Mouse (Mus musculus) regulatory T cell (primary cell): ENCODE results near the gene Ifna2.

Experiments used
- in situ Hi-C: fragments of 300-600 bp; cut with MboI, MseI; formaldehyde crosslinking; loops from one replicate; pipeline ENCODE4 v1.15.1; 2025; ENCODE audit warnings: high pct_unique_total_duplicates

Ifna2 gene

DNA sequence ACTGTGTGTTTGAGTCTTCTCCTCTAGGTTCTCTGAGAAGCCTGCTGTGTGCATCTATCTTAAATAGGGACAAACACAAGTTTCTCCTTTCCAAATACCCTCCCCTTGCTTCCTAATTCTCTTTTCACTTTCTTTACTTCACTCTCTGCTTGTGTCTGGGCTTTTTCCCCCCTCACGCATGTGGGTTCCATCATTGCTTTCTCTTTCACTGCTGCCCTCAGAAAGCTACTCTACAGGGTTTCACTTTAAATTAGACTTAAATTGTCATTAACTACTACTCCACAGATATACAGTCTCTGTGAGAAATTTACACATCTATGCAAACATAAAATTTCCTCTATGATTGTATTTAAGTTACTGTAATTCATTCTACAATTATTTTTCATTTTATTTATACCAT lies at the start of gene Ifna2:
Gene Ifna2, minus strand, starts transcription at position 101 of the 400 bp plus-strand sequence.
- in situ Hi-C loops, result no loop called here

DNA sequence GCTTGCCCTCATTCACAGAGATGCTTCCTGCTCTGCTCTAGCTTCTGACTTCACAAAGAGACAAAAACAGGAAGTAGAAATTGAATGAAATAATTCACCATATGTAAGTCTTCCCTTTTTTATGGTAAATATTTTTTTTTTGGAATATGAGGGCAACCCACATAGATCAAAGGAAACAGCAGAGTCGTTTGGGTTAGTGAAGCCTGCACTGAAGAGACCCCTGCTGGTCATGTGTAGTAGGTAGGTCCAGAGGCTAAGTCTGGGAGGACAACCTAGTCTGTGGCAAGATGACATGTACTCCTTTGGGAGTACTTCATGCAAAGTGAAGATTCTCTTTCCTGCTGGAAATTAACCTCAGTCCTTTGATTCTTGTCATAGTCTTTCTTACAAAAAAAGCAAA lies 43.6 kb upstream of the Ifna2 start:
- in situ Hi-C loops, result loop anchor here (10.0 kb wide), 1 partner anchor 407 kb away; the partner anchor contains the start of gene Mtap

DNA sequence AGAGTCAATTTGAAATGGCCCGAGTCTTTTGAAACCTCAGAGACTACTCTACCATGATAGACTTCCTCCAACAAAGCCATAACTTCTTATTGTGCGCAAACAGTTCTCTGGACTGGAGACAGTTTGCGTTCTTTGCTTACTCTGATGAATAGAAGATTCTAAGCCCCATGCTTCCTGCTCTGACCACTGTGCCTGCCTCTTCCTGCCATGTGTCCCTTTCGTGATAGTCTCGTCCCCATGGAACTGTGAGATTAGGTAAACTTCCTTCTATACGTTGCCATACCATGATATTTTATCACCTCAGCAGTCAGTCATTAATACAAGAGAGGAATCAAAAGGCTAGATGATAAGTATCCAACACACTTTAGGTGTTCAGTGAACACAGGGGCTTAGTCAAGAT lies 43.0 kb upstream of the Ifna2 start:
- in situ Hi-C loops, result loop anchor here (10.0 kb wide), 1 partner anchor 408 kb away; the partner anchor contains the start of gene Mtap

DNA sequence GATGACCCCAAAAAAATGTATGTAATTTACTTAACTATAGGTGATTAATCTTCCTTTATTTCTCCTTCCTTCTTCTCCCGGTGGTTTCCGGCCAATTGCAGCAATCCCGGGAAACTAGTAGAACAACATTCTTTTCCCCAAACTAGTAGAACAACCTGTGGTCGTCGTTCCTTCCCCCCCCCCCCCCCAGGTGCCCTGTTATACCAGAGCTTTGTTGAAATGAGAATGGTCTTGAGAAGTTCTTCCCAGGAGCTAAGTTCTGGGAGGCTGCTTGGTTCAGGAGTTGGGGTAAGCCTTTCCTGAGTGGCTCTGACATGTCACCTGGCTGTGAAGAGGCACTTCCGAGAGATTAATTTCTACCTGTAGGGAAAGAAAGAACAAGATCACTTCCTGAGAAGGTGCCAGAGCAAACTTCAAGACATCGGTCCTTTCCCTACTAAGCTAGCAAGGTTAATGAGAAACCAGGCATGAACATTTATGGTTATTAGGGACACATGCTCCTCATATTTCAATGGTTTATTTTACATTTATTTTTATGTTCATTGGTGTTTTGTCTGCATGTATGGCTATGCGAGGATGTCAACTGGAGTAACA lies 39.9 kb upstream of the Ifna2 start:
- in situ Hi-C loops, result loop anchor here (10.0 kb wide), 1 partner anchor 411 kb away; the partner anchor contains the start of gene Mtap

DNA sequence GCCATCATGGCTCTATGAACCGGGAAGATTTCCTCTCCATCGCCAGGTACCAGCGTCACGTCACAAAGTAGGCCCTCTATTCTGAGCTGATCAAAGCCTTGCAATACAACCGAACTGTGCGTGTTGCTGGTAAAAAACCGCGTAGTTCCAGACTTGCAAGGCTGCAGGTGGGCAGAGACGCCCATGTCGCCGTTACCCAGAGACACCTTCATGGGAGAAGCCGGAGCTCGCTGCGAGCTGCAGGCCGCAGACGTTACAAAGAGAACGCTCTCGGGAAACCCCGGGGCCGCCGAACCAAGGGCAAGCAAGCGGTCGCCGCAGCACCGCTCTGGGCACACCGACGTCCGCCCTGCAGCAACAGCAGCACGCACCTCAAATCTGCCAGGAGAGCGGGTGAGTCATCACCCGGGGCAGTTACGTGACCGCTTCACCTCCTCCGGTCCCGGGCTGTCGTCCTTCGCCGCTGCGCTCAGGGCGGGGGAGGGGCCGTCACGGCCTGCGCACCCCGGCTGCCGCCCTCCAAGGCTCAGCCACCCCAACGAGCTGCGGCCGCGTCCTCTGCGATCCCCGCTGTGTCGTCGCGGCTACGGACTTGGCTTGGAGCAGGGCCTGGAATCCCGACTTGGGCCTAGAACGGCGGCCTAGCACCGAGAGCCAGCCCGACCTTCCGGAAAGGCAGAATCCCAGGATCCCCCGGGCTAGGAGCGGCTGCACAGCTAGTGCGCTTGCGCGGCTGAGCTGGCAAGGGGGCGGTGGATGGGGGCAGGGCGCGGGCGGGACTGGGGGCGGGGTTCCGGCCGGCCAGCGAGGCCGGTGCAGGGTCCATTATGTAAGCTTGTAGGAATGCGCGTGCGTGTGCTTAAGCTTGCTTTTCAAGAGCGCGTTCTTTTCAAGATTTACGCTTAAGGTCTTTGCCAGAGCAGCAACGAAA lies 38.3 kb upstream of the Ifna2 start, which contains the start of the genes Gm26566 and Klhl9:
Gene Gm26566, plus strand, starts transcription at position 15 of the 931 bp plus-strand sequence.
Gene Klhl9, minus strand, starts transcription at position 675 of the 931 bp plus-strand sequence.
- in situ Hi-C loops, result loop anchor here (10.0 kb wide), 1 partner anchor 413 kb away; the partner anchor contains the start of gene Mtap

DNA sequence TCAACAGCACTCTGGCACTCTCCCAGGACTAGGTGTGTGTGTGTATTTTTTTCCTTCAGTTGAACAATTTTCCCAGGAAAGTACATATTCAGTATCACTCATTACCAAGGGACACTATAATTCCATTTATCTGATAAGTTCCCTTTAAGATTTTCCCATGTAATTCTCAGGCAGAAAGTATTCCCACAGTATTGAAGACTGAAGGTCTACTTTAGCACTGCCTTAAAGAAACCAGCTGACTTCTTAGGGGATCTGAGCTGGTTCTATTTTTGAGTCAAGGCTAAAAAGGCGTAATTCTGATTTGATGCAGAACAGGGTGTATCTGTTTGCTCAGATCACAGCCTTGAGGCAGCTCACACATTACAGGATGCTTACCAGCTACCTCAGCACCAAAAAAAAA lies 35.0 kb upstream of the Ifna2 start:
- in situ Hi-C loops, result no loop called here

DNA sequence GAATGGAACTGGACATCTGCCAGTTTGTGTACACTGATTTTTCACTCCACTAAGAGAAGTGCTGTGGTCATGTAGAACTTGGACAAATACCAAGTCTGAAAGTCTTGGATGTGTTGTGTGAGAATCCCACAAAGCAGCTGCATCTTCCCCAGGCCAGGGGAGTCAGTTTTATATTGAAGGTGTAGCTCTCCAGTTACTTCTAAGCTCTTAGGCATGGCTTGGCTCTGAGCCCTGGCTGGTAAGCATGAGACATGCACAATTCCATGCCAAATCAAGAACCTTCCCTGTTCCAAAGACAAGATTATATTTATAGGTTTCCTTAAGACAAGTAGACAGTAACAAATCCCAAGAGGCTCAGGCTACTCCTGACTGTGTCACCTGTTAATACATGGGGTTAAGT lies 31.3 kb upstream of the Ifna2 start:
- in situ Hi-C loops, result no loop called here

DNA sequence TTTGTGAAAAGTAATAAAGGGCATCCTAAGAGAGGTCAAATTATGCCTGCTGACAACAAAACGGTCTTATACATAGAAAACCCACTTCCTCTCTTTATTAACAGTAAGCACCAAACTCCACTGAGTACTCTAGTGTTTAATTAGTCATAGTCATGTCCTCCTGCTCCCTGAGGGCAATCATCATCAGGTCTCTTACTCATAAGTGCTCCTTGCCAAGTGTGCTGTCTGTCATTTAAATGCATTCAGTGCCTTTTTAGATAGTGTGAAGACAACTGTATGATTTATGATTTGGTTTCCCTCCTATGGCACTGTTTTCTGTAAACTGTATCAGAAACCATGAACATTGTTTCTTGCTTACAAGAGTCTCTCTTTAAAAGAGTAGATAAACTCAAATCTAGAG lies 30.6 kb upstream of the Ifna2 start:
- in situ Hi-C loops, result no loop called here

DNA sequence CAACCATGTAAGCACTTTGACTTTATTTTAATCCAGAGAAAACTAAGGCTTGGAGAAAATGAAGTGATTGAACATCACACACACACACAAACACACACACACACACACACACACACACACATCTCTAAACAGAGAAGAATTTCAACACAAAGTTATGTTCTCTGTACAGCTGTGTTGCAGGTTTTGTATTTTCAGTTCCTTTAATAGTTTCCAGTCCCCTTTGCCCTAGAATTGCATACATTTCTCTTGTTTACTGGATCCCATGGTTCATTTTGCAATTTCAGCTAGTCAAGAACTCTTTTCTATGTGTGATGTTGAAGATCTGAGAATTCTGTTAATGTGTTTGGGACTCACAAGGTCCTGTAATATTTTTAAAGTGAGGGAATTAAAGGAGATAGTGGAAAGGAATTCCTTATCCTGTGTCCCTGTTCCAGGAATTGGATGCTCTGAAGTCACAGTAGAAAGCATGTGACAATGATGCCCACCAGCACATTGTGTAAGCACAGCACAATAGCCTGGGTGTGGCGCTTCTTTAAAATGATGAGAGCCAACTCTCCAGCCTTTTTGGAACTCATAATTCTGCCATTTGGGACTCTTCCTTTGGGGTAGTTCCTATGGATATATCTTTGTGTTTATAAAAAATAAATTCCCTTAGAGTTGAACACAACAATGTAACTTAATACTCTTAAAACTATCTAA lies 23.6 kb upstream of the Ifna2 start:
- in situ Hi-C loops, result no loop called here

DNA sequence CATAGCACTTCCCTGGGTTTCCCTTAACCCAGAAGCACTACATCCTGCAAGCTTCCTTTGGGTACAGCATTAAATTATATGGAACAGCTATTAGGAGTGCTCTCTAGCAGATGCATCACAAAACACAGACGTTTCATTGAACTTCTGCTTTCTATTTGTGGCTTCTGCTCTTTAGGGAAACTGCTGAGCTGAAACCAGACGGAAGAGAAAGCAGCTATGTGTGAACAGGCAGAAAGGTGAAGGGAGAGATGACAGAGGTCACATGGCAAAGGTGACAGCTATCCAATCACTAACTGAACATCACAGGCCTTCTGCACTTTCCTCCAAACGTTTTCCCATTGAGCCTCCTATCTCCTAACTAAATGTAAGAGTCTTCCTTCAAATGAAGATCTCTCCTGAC lies 22.2 kb upstream of the Ifna2 start:
- in situ Hi-C loops, result no loop called here

DNA sequence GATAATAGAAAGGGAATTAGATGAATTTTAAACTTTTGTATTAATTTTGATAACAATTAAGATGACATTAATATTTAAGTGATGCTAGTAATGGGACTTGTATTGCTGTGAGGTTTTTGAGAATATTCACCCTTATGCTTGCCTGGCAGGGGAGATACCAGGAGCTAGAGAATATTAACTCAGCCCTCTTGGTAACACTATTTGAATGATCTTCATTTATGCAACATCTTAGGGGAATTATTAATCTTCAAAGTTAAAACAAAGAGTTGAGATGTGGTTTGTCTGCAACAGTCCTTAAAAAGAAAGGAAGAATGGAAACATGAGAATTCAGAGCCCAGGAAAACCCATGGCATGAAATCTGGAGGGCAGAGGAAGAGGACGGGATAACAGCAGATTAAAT lies 15.6 kb upstream of the Ifna2 start:
- in situ Hi-C loops, result no loop called here

DNA sequence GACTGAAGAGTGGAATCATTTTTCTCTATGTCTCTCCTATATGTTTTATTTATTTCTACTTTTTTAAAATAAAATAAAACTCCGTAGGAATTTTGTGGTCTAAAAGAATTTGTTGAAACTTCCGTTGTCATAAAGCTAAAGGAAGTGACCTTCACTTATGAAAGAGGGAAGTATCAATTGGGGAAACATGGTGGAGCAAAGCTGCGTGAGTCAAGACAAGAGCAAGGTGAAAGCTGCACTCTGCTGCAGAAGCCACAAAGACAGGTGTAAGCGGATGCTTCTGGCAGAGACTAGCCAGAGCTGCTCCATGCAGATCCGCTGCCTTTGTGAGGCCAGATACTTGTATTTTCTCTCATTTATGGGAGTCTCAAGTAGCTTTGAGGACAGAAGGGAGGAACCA lies 15.1 kb upstream of the Ifna2 start:
- in situ Hi-C loops, result no loop called here

DNA sequence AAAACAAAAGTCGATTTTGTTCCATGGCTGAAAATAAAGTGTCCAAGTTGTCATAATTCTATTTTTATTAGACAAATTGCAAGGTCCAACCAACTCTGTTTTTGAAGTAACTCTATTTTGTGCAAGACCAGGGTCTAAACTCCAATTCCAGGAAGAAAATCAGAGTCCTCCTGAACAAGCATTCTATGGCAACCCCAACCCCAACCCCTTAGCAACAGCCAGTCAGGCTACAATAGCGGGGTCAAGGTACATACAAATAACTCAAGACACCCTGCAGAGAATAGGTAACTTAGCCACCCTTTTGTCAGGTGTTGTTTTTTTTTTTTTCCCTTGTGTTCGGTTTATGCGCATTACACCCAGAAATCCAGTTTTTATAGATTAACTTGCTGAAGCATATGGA lies 14.0 kb upstream of the Ifna2 start:
- in situ Hi-C loops, result no loop called here

DNA sequence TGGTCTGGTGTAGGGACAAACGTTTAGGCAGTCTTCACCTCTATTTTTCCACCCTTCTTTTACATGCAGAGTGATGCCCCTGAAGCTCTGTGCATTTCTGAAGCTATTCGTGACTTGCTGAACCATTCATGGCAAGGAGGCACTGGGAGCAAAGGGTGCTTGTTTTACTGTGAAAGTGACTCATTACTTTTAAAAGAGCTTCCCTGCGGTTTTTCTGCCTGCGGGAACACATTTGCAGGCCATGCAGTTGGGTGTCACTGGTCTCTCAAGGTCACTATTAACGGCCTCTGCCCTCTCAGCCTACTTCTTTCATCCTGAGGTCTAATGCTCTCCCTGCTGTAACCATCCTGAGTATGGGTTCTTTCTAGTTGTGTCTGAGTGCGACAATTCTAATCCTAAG lies 13.4 kb upstream of the Ifna2 start:
- in situ Hi-C loops, result no loop called here

DNA sequence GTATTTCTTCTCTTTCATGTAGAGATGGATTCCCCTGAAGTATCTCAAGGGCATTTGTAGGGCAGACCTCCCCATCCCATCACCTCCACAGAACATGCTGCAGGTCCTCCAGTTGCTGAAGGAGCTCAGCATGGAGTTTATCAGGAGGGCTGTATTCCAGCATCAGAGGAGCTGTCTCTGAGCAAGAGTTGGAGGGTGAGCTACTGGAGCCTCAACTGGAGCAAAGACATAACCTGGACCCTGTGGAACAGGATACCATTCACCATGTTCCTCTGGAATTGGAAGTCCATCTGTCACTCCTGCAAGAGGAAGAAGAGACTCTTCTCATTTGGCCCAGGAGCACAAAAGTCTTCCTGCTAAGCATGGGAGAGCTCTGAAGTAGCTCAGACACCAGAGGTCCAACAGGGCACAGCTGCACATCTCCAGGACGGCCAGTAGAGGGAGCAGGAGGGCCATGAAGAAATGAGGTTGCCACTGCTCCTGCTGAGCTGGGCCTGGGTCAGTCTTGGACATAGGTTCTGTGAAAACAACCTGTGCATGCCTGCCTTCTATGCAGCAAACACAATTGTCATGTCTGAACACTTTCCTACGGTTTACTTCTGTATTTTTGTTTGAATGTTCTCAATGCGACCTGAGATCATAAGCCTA lies 12.6 kb upstream of the Ifna2 start:
- in situ Hi-C loops, result no loop called here

DNA sequence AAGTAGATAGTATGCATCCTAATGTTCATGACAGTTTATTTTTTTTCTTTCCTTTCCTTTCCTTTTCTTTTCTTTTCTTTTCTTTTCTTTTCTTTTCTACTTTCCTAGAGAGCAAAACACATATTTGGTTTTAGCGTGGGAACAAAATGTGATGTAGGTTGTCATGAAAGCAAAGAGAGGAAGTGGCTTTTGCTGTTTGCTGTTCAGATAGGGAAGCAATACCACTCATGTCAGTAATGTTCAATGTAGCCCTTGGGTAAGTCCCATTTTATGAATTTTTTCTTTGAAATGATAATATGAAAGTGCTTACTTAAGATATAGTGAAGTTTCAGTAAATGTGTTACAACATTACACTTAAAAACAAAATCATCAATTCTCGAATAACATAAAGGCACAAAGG lies 9.7 kb upstream of the Ifna2 start:
- in situ Hi-C loops, result no loop called here

DNA sequence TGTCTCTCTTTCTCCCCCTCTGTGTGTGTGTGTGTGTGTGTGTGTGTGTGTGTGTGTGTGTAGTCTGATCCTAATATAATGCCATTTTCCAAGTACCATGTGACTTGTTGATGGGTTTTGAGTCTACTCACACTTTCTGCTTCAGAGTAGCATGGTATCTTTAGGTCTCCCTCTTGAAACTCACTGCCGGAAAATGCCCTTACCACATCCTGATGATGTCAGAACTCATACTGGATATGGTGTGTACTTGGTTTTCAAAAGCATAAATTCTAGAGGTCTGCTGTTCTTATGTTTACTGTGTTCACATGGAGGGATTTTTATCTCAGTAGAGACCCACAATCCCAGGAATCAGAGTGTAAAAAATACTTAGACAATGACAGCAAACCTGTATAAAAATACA lies 8.8 kb upstream of the Ifna2 start:
- in situ Hi-C loops, result no loop called here

DNA sequence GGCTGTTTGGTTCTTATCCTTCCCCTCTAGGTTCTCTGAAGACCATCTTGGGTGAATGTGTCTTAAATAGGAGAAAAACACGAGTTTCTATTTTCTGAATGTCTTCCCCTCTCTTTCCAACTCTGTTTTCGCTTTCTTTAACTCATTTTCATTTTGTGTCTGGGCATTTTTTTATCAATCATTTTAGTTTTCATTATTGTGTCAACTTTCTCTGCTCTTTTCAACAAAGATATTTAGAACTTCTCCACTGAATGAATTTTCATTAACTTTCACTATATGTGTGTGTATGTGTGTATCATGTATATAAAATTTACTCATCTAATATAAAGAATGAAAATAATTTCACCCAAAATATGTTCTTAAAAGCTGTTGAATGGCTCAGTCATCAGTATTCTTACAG lies 7.5 kb upstream of the Ifna2 start, which contains the start of gene Ifnab:
Gene Ifnab, minus strand, starts transcription at position 101 of the 400 bp plus-strand sequence.
- in situ Hi-C loops, result no loop called here

DNA sequence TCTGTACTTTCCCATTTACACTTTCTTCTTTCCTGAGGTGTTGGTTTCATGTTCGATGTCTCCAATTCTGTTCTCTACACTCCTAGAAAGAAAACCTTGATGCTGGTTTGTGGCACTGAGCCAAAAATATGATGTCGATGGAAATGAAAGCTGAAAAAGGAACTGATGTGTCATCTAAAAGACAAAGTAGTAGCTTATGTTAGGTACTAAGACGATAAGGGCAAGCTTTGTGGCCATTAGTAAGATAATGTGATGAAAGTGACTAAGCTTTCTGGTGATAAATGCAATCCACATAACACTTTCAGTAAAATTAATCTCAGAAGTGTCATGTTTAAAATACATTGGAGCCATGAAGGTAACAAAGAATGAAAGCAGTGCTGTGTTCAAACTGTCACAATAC lies 2.4 kb downstream of the Ifna2 start:
- in situ Hi-C loops, result no loop called here

DNA sequence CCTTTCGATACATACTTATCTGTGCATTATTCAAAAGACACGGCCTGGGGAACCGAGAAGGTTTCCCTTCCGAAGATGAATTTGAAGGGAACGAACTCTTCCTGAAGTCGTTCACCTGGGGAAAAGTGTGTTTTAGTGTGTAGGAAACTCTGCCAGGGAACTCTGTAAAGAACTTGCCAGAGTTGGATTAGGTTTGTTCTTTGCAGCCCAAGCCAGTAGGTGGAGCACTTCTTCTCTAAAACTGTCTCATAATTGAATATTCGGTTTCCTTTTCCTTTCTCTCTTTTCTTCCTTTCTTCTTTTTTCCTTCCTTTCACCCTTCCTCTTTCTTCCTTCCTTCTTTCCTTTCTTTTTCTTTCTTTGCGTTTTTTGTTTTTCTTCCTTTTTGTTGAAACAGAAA lies 3.4 kb downstream of the Ifna2 start:
- in situ Hi-C loops, result no loop called here

DNA sequence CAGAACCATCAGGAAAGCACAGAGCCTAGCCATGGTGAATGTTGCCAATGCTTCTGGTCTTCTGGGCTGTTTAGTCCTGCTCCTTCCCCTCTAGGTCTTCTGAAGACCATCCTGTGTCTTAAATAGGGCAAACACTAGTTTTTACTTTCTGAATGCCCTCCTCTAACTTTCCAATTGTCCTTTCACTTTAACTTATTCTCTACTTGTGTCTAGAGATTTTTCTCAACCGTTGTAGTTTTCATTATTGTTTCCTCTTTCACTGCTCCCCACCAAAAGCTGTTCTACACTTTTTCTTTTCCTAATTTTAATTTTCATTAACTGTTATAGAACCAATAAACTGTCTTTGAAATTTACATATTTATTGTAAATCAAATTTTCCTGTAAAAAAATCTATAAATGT lies 6.9 kb downstream of the Ifna2 start, which contains the start of gene Ifna16:
Gene Ifna16, minus strand, starts transcription at position 101 of the 400 bp plus-strand sequence.
- in situ Hi-C loops, result no loop called here
